Mouse (Mus musculus) G1E (cell line): ENCODE results near the gene Tssk2. TPM values are rescaled to one million over a fixed set of nuclear protein-coding genes. Genes with fewer than 3 reads are reported as not detected.

ENCODE experiments used
- ATAC-seq: 2 replicates; pipeline ENCODE4 v1.8.0; 2016; ENCODE audit warnings: mild to moderate bottlenecking; ENCODE audit not compliant: insufficient number of reproducible peaks, poor library complexity, low FRiP score, severe bottlenecking; ENCODE audit errors: extremely low read depth
- DNase-seq: peaks from one replicate; pipeline ENCODE4 v3.0.0; 2012; ENCODE audit warnings: low spot score
- H3K27me3 ChIP-seq: 2 replicates; pipeline ENCODE4 v1.6.1; 2012; ENCODE audit warnings: mild to moderate bottlenecking, low read length, inconsistent platforms; ENCODE audit not compliant: insufficient read depth
- H3K36me3 ChIP-seq: replicated peaks from 2 replicates; pipeline ENCODE3; 2012; ENCODE audit warnings: mild to moderate bottlenecking, inconsistent platforms
- H3K4me1 ChIP-seq: 2 replicates; pipeline ENCODE4 v1.6.1; 2012; ENCODE audit warnings: low read depth, low read length, inconsistent platforms, mixed read lengths; ENCODE audit not compliant: insufficient read depth
- H3K4me3 ChIP-seq: 2 replicates; pipeline ENCODE4 v1.5.1; 2012; ENCODE audit warnings: low read depth, mild to moderate bottlenecking, inconsistent platforms, low read length, moderate library complexity, mixed read lengths
- H3K9me3 ChIP-seq: replicated peaks from 2 replicates; pipeline ENCODE4 v1.6.1; 2012; ENCODE audit warnings: inconsistent platforms
- CTCF ChIP-seq: IDR thresholded peaks from 2 replicates; pipeline ENCODE4 v1.5.1; 2012; ENCODE audit warnings: low read depth, low read length, inconsistent platforms, mixed read lengths
- GATA1 ChIP-seq: IDR thresholded peaks from 2 replicates; pipeline ENCODE4 v1.6.1; 2012; ENCODE audit warnings: borderline replicate concordance, low read length, inconsistent platforms, mixed read lengths
- GATA2 ChIP-seq: IDR thresholded peaks from 2 replicates; pipeline ENCODE4 v1.6.1; 2012; ENCODE audit warnings: low read depth, low read length, inconsistent platforms, borderline replicate concordance
- POLR2AphosphoS5 ChIP-seq: IDR thresholded peaks from 2 replicates; pipeline ENCODE4 v1.6.1; 2012; ENCODE audit warnings: low read depth, low read length, inconsistent platforms; ENCODE audit not compliant: insufficient replicate concordance
- TAL1 ChIP-seq: conservative IDR thresholded peaks from 2 replicates; pipeline ENCODE4 v1.6.1; 2012; ENCODE audit warnings: low read depth, low read length, inconsistent platforms, mixed read lengths
- polyA plus RNA-seq: library from polyadenylated mRNA; stranded (reverse); fragments of >175 nt; gene quantifications from 2 replicates; pipeline ENCODE4 v1.2.3, GENCODE M21; 2012
- total RNA-seq, 2 experiments: library from RNA; stranded (forward) in 1 of 2; stranded (reverse) in 1 of 2; fragments of 200-1000 nt in 1 of 2; fragments of >200 nt in 1 of 2; fragmentation: Nextera tagmentation in 1 of 2; gene quantifications; 2 replicates each; pipeline ENCODE4 v1.2.3; 2014 to 2017

Gene Tssk2
- total and polyA plus RNA-seq, 3 experiments = not detected

DNA sequence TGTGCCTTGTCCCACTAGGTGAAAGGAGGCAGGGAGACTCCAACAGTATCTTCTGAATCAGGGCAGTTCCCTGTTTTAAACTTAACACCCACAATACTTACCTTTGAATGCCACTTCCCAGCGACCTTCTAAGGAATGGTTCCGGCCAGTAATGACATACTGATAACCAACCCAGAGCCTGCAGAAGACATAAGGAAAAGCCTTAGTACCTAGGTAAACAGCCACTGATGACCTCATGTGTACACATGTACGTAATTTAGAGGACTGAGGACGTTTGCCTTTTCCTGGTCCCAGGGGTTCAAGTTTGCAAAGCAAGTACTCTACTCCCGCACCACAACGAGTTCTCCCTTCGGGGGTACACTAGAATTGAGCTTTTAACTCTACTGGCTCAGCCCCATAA lies 41.3 kb upstream of the Tssk2 start:
- Histone ChIP-seq H3K9me3 (no peaks in the 10 kb centered on the region), H3K4me1 (peaks cover under 1% of the 10 kb centered on the region; the same call in 1 of the 2 replicates), H3K27me3 (no peaks in the 10 kb centered on the region), H3K36me3 (peaks cover 92% of the 10 kb centered on the region), H3K4me3 (no peak overlapping the region)
- DNase-seq (no peak), ATAC-seq (no peak)
- TF ChIP-seq GATA1 (no peak), POLR2AphosphoS5 (no peak), GATA2 (no peak), CTCF (no peak), TAL1 (no peak)

DNA sequence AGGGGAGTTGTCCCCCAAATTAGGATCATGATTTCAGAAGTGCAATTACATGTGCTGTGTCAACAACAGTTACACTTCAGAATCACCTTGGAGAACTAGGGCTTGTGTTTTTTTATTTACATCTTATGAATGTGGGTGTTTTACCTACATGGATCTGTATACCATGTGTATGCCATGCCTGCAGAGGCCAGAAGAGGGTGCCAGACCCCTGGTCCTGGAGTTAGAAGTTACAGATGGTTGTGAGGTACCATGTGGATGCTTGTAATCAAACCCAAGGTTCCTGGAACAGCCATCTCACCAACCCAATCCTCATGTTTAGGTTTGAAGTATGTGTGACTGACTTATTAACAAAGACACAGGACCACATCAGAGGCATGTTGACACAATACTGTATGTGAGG lies 39.8 kb upstream of the Tssk2 start:
- Histone ChIP-seq H3K27me3 (no peaks in the 10 kb centered on the region), H3K9me3 (no peaks in the 10 kb centered on the region), H3K36me3 (peaks cover 88% of the 10 kb centered on the region), H3K4me3 (no peak overlapping the region), H3K4me1 (peaks cover 3% of the 10 kb centered on the region; the same call in 1 of the 2 replicates)
- TF ChIP-seq CTCF = 0 out of 2 replicates have a peak, but pooled peaks have one; percentile 21
- TF ChIP-seq TAL1 = no peak
- TF ChIP-seq GATA1 = no peak
- ATAC-seq (0 out of 2 replicates have a peak, but pooled peaks have one; percentile 40), DNase-seq (no peak)

DNA sequence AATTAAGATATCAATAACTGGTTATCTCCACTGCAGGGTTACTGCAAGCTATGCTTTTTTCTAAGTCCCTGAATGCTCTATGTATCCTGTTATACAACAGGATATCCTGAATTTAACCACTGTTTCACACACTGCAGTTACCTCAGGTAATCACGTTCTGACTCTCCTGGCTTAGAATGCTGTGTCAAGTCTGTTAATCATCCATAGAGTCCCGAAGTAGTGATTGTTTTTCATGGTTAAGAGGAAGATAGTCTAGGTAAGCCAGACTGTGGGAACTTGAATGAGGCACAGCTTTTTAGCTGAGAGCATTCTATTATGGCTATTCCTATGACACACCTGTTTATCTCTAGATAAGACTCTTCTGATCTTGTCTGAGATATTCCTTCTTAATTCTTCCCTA lies 33.1 kb upstream of the Tssk2 start:
- Histone ChIP-seq H3K4me3 (no peak overlapping the region), H3K4me1 (peaks cover 25% of the 10 kb centered on the region), H3K27me3 (no peaks in the 10 kb centered on the region), H3K36me3 (peaks cover 81% of the 10 kb centered on the region), H3K9me3 (no peaks in the 10 kb centered on the region)
- DNase-seq = no peak
- ATAC-seq = no peak
- no peak for TF ChIP-seq TAL1
- TF ChIP-seq CTCF = no peak
- TF ChIP-seq POLR2AphosphoS5 = no peak
- TF ChIP-seq GATA1 = no peak
- TF ChIP-seq GATA2 = no peak

DNA sequence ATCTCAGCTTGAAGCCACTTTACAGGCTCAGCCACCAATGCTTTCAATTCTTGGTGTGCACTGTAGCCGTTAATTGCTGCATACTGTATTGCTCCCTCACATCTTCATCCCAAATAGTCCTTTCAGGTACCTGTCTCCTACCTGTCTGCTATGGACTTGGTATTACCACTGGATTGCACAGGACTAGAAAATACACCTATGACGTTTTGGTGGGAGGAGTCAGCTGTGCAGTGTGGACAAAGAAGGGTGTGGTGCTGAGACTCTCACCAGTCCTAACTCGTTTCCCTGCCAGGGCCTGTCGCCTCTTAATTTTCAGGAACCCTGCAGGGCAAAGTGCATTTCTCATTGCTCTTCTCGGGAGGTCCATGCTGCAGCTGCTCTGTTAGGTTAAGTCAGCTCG lies 32.7 kb upstream of the Tssk2 start:
- no peaks in the 10 kb centered on the region for H3K27me3 ChIP-seq
- H3K4me1 ChIP-seq = peaks cover 29% of the 10 kb centered on the region
- H3K9me3 ChIP-seq = no peaks in the 10 kb centered on the region
- ATAC-seq (no peak), DNase-seq (no peak)
- H3K36me3 ChIP-seq = peaks cover 81% of the 10 kb centered on the region
- no peak overlapping the region for H3K4me3 ChIP-seq
- no peak for TF ChIP-seq TAL1
- TF ChIP-seq POLR2AphosphoS5 = no peak
- TF ChIP-seq GATA1 = no peak
- TF ChIP-seq CTCF = no peak
- no peak for TF ChIP-seq GATA2

DNA sequence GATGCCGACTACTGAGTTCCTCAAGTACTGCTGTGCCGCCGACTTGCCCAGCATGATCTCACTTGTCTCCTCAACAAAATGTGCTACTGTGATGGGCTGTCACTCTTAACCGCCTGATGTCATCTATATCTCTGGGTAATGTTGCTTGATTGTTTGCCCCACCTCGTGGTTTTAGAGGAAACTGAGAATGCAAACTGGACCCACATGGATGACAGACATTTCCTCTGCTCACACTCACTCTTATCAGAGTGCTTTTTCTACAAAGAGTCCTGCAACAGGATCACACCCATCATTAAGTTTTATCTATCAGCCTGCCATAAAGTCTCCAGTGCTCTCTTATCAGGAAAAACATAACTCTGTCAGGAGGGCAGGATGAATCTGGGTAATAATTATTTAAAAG lies 27.2 kb upstream of the Tssk2 start:
- TF ChIP-seq GATA2 (no peak), TAL1 (peak; percentile 56)
- DNase-seq (peak; percentile 39), ATAC-seq (peak; percentile 83)
- peaks cover 74% of the 10 kb centered on the region for H3K36me3 ChIP-seq
- no peaks in the 10 kb centered on the region for H3K27me3 ChIP-seq
- peaks cover 65% of the 10 kb centered on the region for H3K4me1 ChIP-seq
- no peaks in the 10 kb centered on the region for H3K9me3 ChIP-seq
- H3K4me3 ChIP-seq = no peak overlapping the region

DNA sequence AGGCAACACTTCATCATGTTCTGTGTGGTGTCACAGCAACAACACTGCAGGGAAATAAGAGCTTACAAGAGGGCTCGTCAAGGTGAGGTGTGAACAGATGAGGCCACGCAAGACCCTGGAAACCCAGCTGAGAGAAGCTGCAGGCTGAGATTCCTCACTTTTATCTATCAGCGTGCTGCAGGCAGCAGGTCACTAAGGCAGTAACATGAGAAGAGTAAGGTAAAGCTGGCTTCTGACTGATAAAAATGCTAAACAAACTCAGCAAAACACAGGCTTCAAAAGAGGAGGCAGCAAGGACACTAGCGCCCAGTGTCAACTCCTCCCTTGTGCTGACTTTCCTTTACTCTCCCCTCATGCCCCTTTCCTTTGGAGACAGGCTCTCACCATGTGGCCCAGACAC lies 25.4 kb upstream of the Tssk2 start:
- no peak for DNase-seq
- Histone ChIP-seq H3K9me3 (no peaks in the 10 kb centered on the region), H3K4me3 (peak overlapping the region; percentile 43; the same call in 1 of the 2 replicates), H3K36me3 (peaks cover 73% of the 10 kb centered on the region), H3K4me1 (peaks cover 67% of the 10 kb centered on the region), H3K27me3 (no peaks in the 10 kb centered on the region)
- ATAC-seq = peak; percentile 47
- peak; percentile 75 for TF ChIP-seq TAL1
- no peak for TF ChIP-seq CTCF

DNA sequence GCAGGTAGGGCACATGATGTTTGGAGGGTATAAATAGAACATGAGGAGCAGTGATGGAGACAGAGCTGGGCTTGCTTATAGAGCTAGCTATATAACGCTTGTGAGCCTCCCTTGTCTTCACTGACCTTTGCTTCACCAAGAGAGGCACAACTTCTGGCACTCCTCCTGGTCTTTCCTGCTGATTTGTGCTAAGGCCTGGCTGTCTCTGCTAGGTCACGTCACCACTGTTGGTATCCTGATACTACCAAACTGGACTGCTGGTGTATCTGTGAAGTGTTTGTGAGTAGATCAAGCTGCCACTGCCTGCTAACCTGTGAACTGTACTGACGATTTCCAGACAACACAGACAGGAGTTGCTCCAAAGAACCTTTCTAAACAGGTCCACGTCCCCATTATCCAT lies 23.3 kb upstream of the Tssk2 start:
- TF ChIP-seq GATA2 = no peak
- no peak for TF ChIP-seq POLR2AphosphoS5
- TF ChIP-seq TAL1 = no peak
- no peak for TF ChIP-seq CTCF
- TF ChIP-seq GATA1 = no peak
- Histone ChIP-seq H3K27me3 (no peaks in the 10 kb centered on the region), H3K9me3 (peaks cover 6% of the 10 kb centered on the region), H3K36me3 (peaks cover 73% of the 10 kb centered on the region), H3K4me3 (no peak overlapping the region), H3K4me1 (peaks cover 52% of the 10 kb centered on the region)
- DNase-seq (no peak), ATAC-seq (no peak)
